Mouse (Mus musculus) layer of hippocampus, postnatal 36 days (tissue): ENCODE results near the gene Tmem37. TPM values are rescaled to one million over a fixed set of nuclear protein-coding genes. Genes with fewer than 3 reads are reported as not detected.

Source experiments
- total RNA-seq, 2 experiments: library from RNA; stranded (reverse); gene quantifications; 2 replicates each; pipeline ENCODE4 v1.2.3; 2021

Tmem37 gene
- total RNA-seq, 2 experiments from 2014 or later, result 0.58 to 1.1 TPM

Other genes with a start within 250 kb of the Tmem37 start
- 10 to 100 TPM; 62.3 to 76.3 TPM for gene Ptpn4, start 236.5 kb downstream of the Tmem37 start, total RNA-seq
- gene Tmem177, start 160.9 kb downstream of the Tmem37 start, total RNA-seq, result 1 to 10 TPM; 6.6 to 8.3 TPM
- gene Cfap221, start 76.8 kb downstream of the Tmem37 start, total RNA-seq, result under 1 TPM; 0.20 to 0.68 TPM
- 1 to 10 TPM in 1 of 2 experiments, under 1 TPM in 1; 1.00 to 1.6 TPM for gene Sctr, start 67.2 kb downstream of the Tmem37 start, total RNA-seq
- gene Dbi, start 47.0 kb upstream of the Tmem37 start, total RNA-seq, result 100 to 1,000 TPM; 379 to 403 TPM
- 1 to 10 TPM; 6.0 to 8.6 TPM for gene 3110009E18Rik, start 47.1 kb upstream of the Tmem37 start, total RNA-seq
- 1 to 10 TPM; 7.1 to 7.2 TPM for gene Steap3, start 198.6 kb upstream of the Tmem37 start, total RNA-seq